Mouse (Mus musculus): Measurements from ENCODE around the gene Ash1l. TPM values are rescaled to one million over a fixed set of nuclear protein-coding genes. Genes with fewer than 3 reads are reported as not detected.

Gene Ash1l
- polyA plus RNA-seq, 1 experiment = 5.4 TPM

DNA sequence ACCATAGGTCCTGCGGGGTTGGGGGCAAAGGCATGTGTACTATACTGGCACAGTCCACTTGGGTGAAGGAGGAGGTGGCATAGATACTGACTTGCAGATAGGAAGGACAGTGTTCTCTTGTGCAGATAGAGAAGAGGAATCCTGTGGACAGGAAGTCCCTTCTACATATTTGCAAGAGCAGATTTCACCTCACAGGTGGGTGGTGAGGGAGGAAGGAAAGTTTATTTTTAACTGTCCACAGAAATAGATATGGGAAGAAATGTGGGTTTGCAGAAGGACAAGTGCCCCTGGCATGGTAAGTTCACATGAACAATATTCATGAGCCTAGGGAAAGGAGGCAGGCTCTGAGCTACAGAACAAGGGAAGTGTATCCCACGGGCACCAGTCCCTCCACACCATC, 133.7 kb downstream of the Ash1l start:
- Histone ChIP-seq H3K36me3 (ENCODE audit: control insufficient read depth, insufficient read depth) (peaks cover 16% of the 10 kb centered on the region), H3K79me3 (ENCODE audit: low read depth) (no peaks in the 10 kb centered on the region), H3K4me3 (ENCODE audit: insufficient read depth, poor library complexity, severe bottlenecking) (no peak overlapping the region), H3K27me3 (ENCODE audit: control insufficient read depth, insufficient read depth, insufficient read length) (no peaks in the 10 kb centered on the region), H3ac (ENCODE audit: control insufficient read depth, insufficient read length, low read depth) (no peak overlapping the region), H3K79me2 (ENCODE audit: control insufficient read depth, insufficient read depth) (no peaks in the 10 kb centered on the region)
- no peak for TF ChIP-seq CTCF (IDR thresholded peaks at IDR 0.05; ENCODE audit: control insufficient read depth, insufficient read depth, insufficient read length)
- TF ChIP-seq USF1 (IDR thresholded peaks at IDR 0.05; ENCODE audit: low read depth) = no peak
- TF ChIP-seq CEBPB (IDR thresholded peaks at IDR 0.05; ENCODE audit: low read depth) = no peak
- TF ChIP-seq FOSL1 (IDR thresholded peaks at IDR 0.05; ENCODE audit: insufficient read depth, low read length, poor library complexity, severe bottlenecking) = no peak
- TF ChIP-seq MYOD1 (IDR thresholded peaks at IDR 0.05; ENCODE audit: control insufficient read depth, insufficient read length, low read depth) = no peak
- no peak for TF ChIP-seq MYOG (IDR thresholded peaks at IDR 0.05; ENCODE audit: control insufficient read depth, extremely low read depth, insufficient read length)
- no peak for TF ChIP-seq MAX (IDR thresholded peaks at IDR 0.05)

DNA sequence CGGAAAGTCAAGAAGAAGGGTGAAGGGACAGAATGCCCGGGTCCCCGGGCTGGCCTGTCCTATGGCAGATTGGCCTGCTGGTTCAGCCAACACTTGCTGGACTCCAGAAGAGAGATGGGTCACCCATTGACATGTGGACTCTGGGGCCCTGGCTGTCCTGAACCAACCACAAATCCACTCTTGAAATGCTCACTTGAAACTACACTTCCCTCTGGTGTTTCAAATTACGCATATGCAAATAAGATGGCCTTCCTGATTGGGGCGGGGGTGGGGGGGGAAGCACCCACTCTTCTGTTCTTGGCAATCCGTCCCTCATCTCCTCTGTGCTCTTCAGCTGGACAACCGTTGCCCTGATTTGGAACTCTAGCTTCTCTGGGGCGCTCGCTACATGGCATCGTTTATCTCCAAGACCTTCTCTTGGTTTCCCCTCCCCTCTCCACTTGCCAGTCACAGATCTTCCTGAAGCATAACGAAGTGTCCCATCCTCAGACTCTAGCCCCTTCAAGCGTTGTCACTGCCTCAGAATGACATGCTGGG, 134.3 kb downstream of the Ash1l start:
- H3K36me3 ChIP-seq (ENCODE audit: control insufficient read depth, insufficient read depth) = peaks cover 10% of the 10 kb centered on the region
- H3K4me3 ChIP-seq (ENCODE audit: insufficient read depth, poor library complexity, severe bottlenecking) = no peak overlapping the region
- H3ac ChIP-seq (ENCODE audit: control insufficient read depth, insufficient read length, low read depth) = no peak overlapping the region
- TF ChIP-seq MAX (IDR thresholded peaks at IDR 0.05) (no peak), MYOD1 (IDR thresholded peaks at IDR 0.05; ENCODE audit: control insufficient read depth, insufficient read length, low read depth) (no peak), CEBPB (IDR thresholded peaks at IDR 0.05; ENCODE audit: low read depth) (no peak), CTCF (IDR thresholded peaks at IDR 0.05; ENCODE audit: control insufficient read depth, insufficient read depth, insufficient read length) (no peak), FOSL1 (IDR thresholded peaks at IDR 0.05; ENCODE audit: insufficient read depth, low read length, poor library complexity, severe bottlenecking) (no peak), USF1 (IDR thresholded peaks at IDR 0.05; ENCODE audit: low read depth) (no peak), MYOG (IDR thresholded peaks at IDR 0.05; ENCODE audit: control insufficient read depth, extremely low read depth, insufficient read length) (no peak)
- H3K79me3 ChIP-seq (ENCODE audit: low read depth) = no peaks in the 10 kb centered on the region
- no peaks in the 10 kb centered on the region for H3K27me3 ChIP-seq (ENCODE audit: control insufficient read depth, insufficient read depth, insufficient read length)
- H3K79me2 ChIP-seq (ENCODE audit: control insufficient read depth, insufficient read depth) = no peaks in the 10 kb centered on the region

DNA sequence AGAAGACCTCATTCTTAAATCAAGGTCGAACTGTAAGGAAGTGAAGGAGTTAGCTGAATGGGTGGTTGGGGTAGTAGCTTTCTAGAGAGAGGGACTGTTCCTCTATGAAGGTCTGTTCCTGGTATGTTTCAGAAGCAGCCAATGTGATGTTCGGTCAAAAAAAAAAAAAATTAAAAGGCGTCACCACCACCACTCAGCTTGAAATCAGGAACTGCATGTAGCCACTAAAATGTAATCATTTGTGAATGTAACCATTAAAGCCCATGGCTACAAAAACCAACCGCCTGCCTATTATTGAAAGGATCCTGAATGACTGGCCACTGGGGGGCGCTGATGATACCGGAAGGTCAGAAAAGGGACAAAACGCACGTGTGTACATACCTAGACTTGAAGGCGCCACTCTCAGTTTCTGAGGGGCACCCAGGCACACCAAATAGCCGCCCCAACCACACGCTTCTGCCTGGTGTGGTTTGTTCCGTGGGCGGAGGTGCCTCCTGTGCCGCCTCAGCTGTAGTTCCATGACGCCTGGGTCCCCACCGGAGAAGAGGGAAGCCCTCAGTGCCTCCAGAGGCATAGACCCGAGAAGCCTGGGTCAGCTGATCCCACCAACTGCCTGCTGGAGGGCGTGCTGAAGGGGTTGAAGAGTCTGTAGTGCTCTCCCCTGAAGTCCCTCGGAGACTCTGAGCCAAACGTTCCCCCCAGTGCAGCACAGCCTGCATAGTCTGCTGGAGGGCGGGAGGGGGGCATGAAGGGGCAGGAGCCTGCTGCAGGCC, 137.1 kb downstream of the Ash1l start:
- Histone ChIP-seq H3K79me3 (ENCODE audit: low read depth) (no peaks in the 10 kb centered on the region), H3K27me3 (ENCODE audit: control insufficient read depth, insufficient read depth, insufficient read length) (no peaks in the 10 kb centered on the region), H3K79me2 (ENCODE audit: control insufficient read depth, insufficient read depth) (no peaks in the 10 kb centered on the region), H3ac (ENCODE audit: control insufficient read depth, insufficient read length, low read depth) (no peak overlapping the region), H3K4me3 (ENCODE audit: insufficient read depth, poor library complexity, severe bottlenecking) (no peak overlapping the region), H3K36me3 (ENCODE audit: control insufficient read depth, insufficient read depth) (no peaks in the 10 kb centered on the region)
- TF ChIP-seq CTCF (IDR thresholded peaks at IDR 0.05; ENCODE audit: control insufficient read depth, insufficient read depth, insufficient read length) = no peak
- TF ChIP-seq FOSL1 (IDR thresholded peaks at IDR 0.05; ENCODE audit: insufficient read depth, low read length, poor library complexity, severe bottlenecking) = no peak
- TF ChIP-seq MAX (IDR thresholded peaks at IDR 0.05) = peak; percentile 28

DNA sequence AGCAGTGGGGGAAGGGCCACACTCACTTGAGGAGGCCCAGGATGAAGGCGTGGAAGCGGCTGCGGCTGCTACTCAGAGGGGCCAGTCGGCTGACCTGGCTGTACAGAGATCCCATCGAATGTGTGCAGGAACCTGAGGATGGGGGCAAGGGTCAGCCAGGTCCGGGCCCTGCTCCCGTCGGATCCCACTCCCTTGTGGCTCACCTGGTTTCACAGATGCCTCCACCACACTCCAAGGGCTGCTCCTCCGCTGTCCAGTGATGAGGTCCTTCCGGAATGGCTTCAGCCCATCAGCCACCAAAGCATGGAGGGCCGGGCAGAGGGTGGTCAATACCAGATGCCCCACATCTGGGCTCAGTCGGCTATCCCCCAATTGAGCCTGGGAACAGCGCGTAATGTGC, 138.6 kb downstream of the Ash1l start:
- Histone ChIP-seq H3K79me2 (ENCODE audit: control insufficient read depth, insufficient read depth) (no peaks in the 10 kb centered on the region), H3ac (ENCODE audit: control insufficient read depth, insufficient read length, low read depth) (no peak overlapping the region), H3K79me3 (ENCODE audit: low read depth) (no peaks in the 10 kb centered on the region), H3K27me3 (ENCODE audit: control insufficient read depth, insufficient read depth, insufficient read length) (no peaks in the 10 kb centered on the region), H3K36me3 (ENCODE audit: control insufficient read depth, insufficient read depth) (peaks cover 3% of the 10 kb centered on the region), H3K4me3 (ENCODE audit: insufficient read depth, poor library complexity, severe bottlenecking) (no peak overlapping the region)
- TF ChIP-seq CEBPB (IDR thresholded peaks at IDR 0.05; ENCODE audit: low read depth) = no peak
- no peak for TF ChIP-seq MAX (IDR thresholded peaks at IDR 0.05)
- TF ChIP-seq FOSL1 (IDR thresholded peaks at IDR 0.05; ENCODE audit: insufficient read depth, low read length, poor library complexity, severe bottlenecking) = no peak
- TF ChIP-seq MYOG (IDR thresholded peaks at IDR 0.05; ENCODE audit: control insufficient read depth, extremely low read depth, insufficient read length) = no peak

DNA sequence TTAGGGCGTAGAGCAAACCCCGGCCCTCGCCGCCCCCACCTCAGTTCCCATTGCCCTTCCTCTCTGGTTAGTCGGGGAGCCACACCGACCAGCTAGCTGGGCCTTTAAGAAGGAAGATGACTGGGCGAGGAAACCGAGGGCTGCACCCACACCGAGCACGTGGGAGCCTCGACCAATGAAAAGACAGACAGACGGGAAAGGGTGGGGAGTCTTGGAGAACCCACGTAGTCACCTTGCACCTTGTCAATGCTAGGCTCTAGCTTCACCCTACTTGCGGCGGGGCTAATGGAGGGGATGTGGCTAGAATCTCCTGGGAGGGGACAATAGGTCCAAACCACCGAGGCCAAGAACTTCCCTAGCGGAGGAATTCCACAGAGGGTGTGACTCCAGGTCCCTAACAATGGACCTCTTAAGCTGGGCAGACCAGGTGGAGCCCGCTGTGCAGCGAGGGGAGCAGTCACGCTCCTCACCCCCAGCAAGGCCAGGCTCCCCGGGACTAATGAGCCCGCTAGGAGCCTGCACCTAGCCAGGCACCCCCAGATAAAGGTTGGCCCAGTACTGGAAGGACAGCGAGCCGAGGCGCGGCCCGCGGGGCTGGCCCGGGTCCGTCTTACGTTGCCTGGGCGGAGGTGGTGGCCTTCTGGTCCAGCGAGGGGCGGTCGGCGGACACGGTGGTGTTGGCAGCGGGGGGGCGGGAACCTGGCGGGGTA, 139.6 kb downstream of the Ash1l start:
- H3ac ChIP-seq (ENCODE audit: control insufficient read depth, insufficient read length, low read depth) = peak overlapping the region; percentile 78
- H3K4me3 ChIP-seq (ENCODE audit: insufficient read depth, poor library complexity, severe bottlenecking) = peak overlapping the region; percentile 38
- H3K36me3 ChIP-seq (ENCODE audit: control insufficient read depth, insufficient read depth) = peaks cover 12% of the 10 kb centered on the region
- H3K79me2 ChIP-seq (ENCODE audit: control insufficient read depth, insufficient read depth) = no peaks in the 10 kb centered on the region
- no peak for TF ChIP-seq MYOG (IDR thresholded peaks at IDR 0.05; ENCODE audit: control insufficient read depth, extremely low read depth, insufficient read length)
- peak; percentile 97 for TF ChIP-seq USF1 (IDR thresholded peaks at IDR 0.05; ENCODE audit: low read depth)
- TF ChIP-seq MYOD1 (IDR thresholded peaks at IDR 0.05; ENCODE audit: control insufficient read depth, insufficient read length, low read depth) = no peak
- no peak for TF ChIP-seq CTCF (IDR thresholded peaks at IDR 0.05; ENCODE audit: control insufficient read depth, insufficient read depth, insufficient read length)
- peak; percentile 55 for TF ChIP-seq MAX (IDR thresholded peaks at IDR 0.05)
- no peak for TF ChIP-seq FOSL1 (IDR thresholded peaks at IDR 0.05; ENCODE audit: insufficient read depth, low read length, poor library complexity, severe bottlenecking)
- no peak for TF ChIP-seq CEBPB (IDR thresholded peaks at IDR 0.05; ENCODE audit: low read depth)
- H3K79me3 ChIP-seq (ENCODE audit: low read depth) = no peaks in the 10 kb centered on the region
- no peaks in the 10 kb centered on the region for H3K27me3 ChIP-seq (ENCODE audit: control insufficient read depth, insufficient read depth, insufficient read length)

Data from C2C12 (cell line).